Mouse (Mus musculus) lung, postnatal 0 days (tissue): ENCODE measurements around the gene Ddx51. TPM values are rescaled to one million over a fixed set of nuclear protein-coding genes. Genes with fewer than 3 reads are reported as not detected.

Experiments used
- ATAC-seq: fragments of 200-750 bp; cut with Nextera tagmentation; 2 replicates; pipeline ENCODE4 v1.8.0; 2017; ENCODE audit warnings: moderate library complexity
- DNase-seq: peaks from one replicate; pipeline ENCODE4 v3.0.0-alpha.2; 2016; ENCODE audit warnings: low spot score
- H3K27ac ChIP-seq: fragments of 300-500 bp; sonication (generic); 2 replicates; pipeline ENCODE4 v1.5.1; 2014; ENCODE audit warnings: antibody characterized with exemption, mild to moderate bottlenecking, low read length, mixed read lengths
- H3K27me3 ChIP-seq: fragments of 300-500 bp; sonication (generic); replicated peaks from 2 replicates; pipeline ENCODE4 v1.6.1; 2014; ENCODE audit warnings: low read length, mixed read lengths; ENCODE audit not compliant: insufficient read depth
- H3K36me3 ChIP-seq: fragments of 300-500 bp; sonication (generic); 2 replicates; pipeline ENCODE4 v1.6.1; 2014; ENCODE audit warnings: low read length, mixed read lengths; ENCODE audit not compliant: insufficient read depth
- H3K4me1 ChIP-seq: fragments of 300-500 bp; sonication (generic); 2 replicates; pipeline ENCODE4 v1.6.1; 2014; ENCODE audit warnings: antibody characterized with exemption, low read depth, low read length, mixed read lengths; ENCODE audit not compliant: insufficient read depth
- H3K4me2 ChIP-seq: fragments of 300-500 bp; sonication (generic); replicated peaks from 2 replicates; pipeline ENCODE4 v1.6.1; 2014; ENCODE audit warnings: low read depth, mild to moderate bottlenecking, low read length, moderate library complexity, mixed read lengths
- H3K4me3 ChIP-seq: fragments of 300-500 bp; sonication (generic); 2 replicates; pipeline ENCODE4 v1.5.1; 2014; ENCODE audit warnings: low read depth, low read length
- H3K9ac ChIP-seq: fragments of 300-500 bp; sonication (generic); replicated peaks from 2 replicates; pipeline ENCODE4 v1.6.1; 2014; ENCODE audit warnings: low read depth, mild to moderate bottlenecking
- H3K9me3 ChIP-seq: fragments of 300-500 bp; sonication (generic); 2 replicates; pipeline ENCODE4 v1.6.1; 2016; ENCODE audit warnings: low read length, mixed read lengths
- CTCF ChIP-seq: IDR thresholded peaks from 2 replicates; pipeline ENCODE4 v1.5.1; 2016; ENCODE audit warnings: antibody characterized with exemption, mild to moderate bottlenecking
- EP300 ChIP-seq: IDR thresholded peaks from 2 replicates; pipeline ENCODE4 v1.6.1; 2016; ENCODE audit warnings: antibody characterized with exemption, mild to moderate bottlenecking, control low read depth
- WGBS: fragments of 180-500 bp; shearing (Covaris S2); extraction: QIAGEN DNeasy Blood & Tissue Kit; methylation state at CpG from one replicate; pipeline ENCODE4 v1.1.7; 2014; 5-methylcytosine and 5-hydroxymethylcytosine counted together
- polyA plus RNA-seq: library from polyadenylated mRNA; unstranded; fragments of >200 nt; fragmentation: Nextera tagmentation; extraction: Ambion mirVana; gene quantifications from 2 replicates; pipeline ENCODE4 v1.2.1, GENCODE M21; 2015

Ddx51 gene
- polyA plus RNA-seq, 1 experiment from 2014 or later: 7.4 TPM

DNA sequence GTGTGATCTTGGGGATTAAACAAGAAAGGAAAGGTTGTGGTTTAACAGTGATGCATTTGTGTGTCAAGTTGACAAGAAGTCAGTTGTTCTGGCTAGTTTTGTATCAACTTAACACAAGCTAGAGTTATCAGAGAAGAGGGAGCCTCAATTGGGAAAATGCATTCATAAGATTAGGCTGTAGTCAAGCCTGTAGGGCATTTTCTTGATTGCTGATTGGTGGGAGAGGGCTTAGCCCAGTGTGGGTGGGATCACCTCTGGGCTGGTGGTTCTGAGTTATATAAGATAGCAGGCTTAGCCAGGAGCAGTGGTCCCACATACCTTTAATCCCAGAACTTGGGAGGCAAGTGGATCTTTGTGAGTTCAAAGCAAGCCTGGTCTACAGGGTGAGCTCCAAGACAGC, 6.9 kb upstream of the Ddx51 start:
- DNase-seq (no peak), ATAC-seq (no peak)
- Histone ChIP-seq H3K4me3 (no peak overlapping the region), H3K27me3 (no peaks in the 10 kb centered on the region), H3K36me3 (peaks cover 38% of the 10 kb centered on the region), H3K27ac (no peak overlapping the region), H3K9me3 (no peaks in the 10 kb centered on the region), H3K4me2 (no peak overlapping the region), H3K4me1 (no peaks in the 10 kb centered on the region), H3K9ac (no peak overlapping the region)
- no peak for TF ChIP-seq CTCF
- TF ChIP-seq EP300: no peak

- TF ChIP-seq CTCF (no peak), EP300 (no peak)
- peak overlapping the region; percentile 96 for H3K4me2 ChIP-seq
- ATAC-seq: peak; percentile 43
- DNase-seq: peak; percentile 16
- peak overlapping the region; percentile 73 for H3K9ac ChIP-seq
- H3K36me3 ChIP-seq: peaks cover 44% of the 10 kb centered on the region
- H3K27ac ChIP-seq: peak overlapping the region; percentile 59; the same call in 1 of the 2 replicates
- 2% methylated on average over 37 of the region's 37 CpGs for WGBS
- 0 out of 2 replicates have a peak, but pooled peaks cover 8% of the 10 kb centered on the region for H3K4me1 ChIP-seq
- H3K9me3 ChIP-seq: no peaks in the 10 kb centered on the region
- no peaks in the 10 kb centered on the region for H3K27me3 ChIP-seq
- H3K4me3 ChIP-seq: peak overlapping the region; percentile 97
These were observed 435 bp downstream of the Ddx51 start for GRCm38 (mm10) chr5:110653686-110654085.

GRCm38 (mm10) chr5:110659682-110660081, 6.4 kb downstream of the Ddx51 start:
- Histone ChIP-seq H3K27me3 (no peaks in the 10 kb centered on the region), H3K9me3 (no peaks in the 10 kb centered on the region), H3K4me1 (no peaks in the 10 kb centered on the region), H3K27ac (no peak overlapping the region), H3K9ac (no peak overlapping the region), H3K4me3 (no peak overlapping the region), H3K4me2 (no peak overlapping the region), H3K36me3 (peaks cover 44% of the 10 kb centered on the region)
- DNase-seq (no peak), ATAC-seq (no peak)
- no peak for TF ChIP-seq CTCF
- no peak for TF ChIP-seq EP300

DNA sequence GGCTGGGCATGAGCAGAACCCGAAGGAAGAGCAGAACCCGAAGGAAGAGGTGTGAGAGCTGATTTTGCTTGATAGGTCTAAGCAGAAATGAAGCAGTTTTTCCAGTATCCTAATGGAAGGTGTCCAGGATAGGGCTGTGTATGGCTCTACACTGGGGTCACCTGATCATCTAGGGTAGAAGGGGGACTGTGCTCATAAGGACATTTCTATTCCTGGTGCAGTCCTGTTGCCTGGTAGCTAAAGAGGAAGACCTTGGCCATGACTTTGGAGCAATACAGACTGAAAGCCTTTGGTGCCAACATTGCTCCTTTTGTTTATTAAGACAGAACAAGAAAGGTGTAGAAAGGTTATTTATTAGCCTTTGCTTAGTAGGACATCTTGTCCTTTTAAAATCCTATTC, 10.8 kb downstream of the Ddx51 start:
- no peak overlapping the region for H3K9ac ChIP-seq
- H3K27ac ChIP-seq: no peak overlapping the region
- ATAC-seq: no peak
- no peaks in the 10 kb centered on the region for H3K27me3 ChIP-seq
- DNase-seq: no peak
- no peak for TF ChIP-seq CTCF
- no peak for TF ChIP-seq EP300
- no peak overlapping the region for H3K4me3 ChIP-seq
- H3K9me3 ChIP-seq: no peaks in the 10 kb centered on the region
- 88% methylated on average over 2 of the region's 2 CpGs for WGBS
- no peaks in the 10 kb centered on the region for H3K4me1 ChIP-seq
- peaks cover 51% of the 10 kb centered on the region for H3K36me3 ChIP-seq
- no peak overlapping the region for H3K4me2 ChIP-seq

GRCm38 (mm10) chr5:110664750-110665269, 11.6 kb downstream of the Ddx51 start:
- no peak overlapping the region for H3K4me3 ChIP-seq
- WGBS: 93% methylated on average over 2 of the region's 2 CpGs
- no peak overlapping the region for H3K9ac ChIP-seq
- H3K4me2 ChIP-seq: no peak overlapping the region
- no peaks in the 10 kb centered on the region for H3K9me3 ChIP-seq
- no peak for TF ChIP-seq CTCF
- TF ChIP-seq EP300: no peak
- ATAC-seq (no peak), DNase-seq (no peak)
- no peaks in the 10 kb centered on the region for H3K27me3 ChIP-seq
- no peak overlapping the region for H3K27ac ChIP-seq
- H3K4me1 ChIP-seq: no peaks in the 10 kb centered on the region
- peaks cover 55% of the 10 kb centered on the region for H3K36me3 ChIP-seq

- H3K4me1 ChIP-seq: no peaks in the 10 kb centered on the region
- DNase-seq (no peak), ATAC-seq (no peak)
- no peak overlapping the region for H3K4me2 ChIP-seq
- no peak overlapping the region for H3K9ac ChIP-seq
- peaks cover 60% of the 10 kb centered on the region for H3K36me3 ChIP-seq
- 69% methylated on average over 6 of the region's 6 CpGs for WGBS
- TF ChIP-seq EP300 (no peak), CTCF (no peak)
- no peak overlapping the region for H3K4me3 ChIP-seq
- H3K9me3 ChIP-seq: no peaks in the 10 kb centered on the region
- H3K27me3 ChIP-seq: no peaks in the 10 kb centered on the region
- no peak overlapping the region for H3K27ac ChIP-seq
These were observed 12.4 kb downstream of the Ddx51 start for GRCm38 (mm10) chr5:110665486-110666121.
